Mouse (Mus musculus): ENCODE results near the gene Ilf3. TPM values are rescaled to one million over a fixed set of nuclear protein-coding genes. Genes with fewer than 3 reads are reported as not detected.
A peak's percentile ranks its signal among the peaks of the same experiment; 100 is the strongest.

The Ilf3 gene
- total RNA-seq, 1 experiment: 159 TPM

DNA sequence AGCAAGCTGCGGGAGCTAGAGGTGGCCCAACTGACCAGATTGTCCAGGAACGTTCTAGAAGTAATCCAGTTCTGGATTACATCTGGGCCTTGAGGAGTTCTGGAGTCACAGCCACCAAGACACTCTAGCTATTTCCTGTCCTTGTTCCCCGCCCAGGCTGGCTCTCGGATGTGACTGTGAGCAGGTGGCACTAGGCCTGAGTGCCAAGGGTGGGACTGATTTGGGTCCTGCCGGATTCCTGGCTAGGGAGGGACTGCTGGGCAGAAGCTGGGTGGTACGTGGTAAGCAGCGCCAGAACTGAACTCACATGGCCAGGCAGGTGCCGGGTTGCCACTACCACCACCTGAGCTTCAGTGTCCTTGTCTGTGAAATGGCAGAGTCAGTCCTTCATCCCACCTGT, 83.7 kb downstream of the Ilf3 start:
- DNase-seq (ENCODE audit: low read depth, low spot score): no peak
- Histone ChIP-seq H3K4me1 (ENCODE audit: control insufficient read depth in 2 of 2, insufficient read depth in 2 of 2, low read length in 2 of 2, poor library complexity in 1 of 2) (peaks cover 6 to 32% of the 10 kb centered on the region in 2 experiments; a peak in 3 of 4 replicates), H3K36me3 (ENCODE audit: control insufficient read depth, insufficient read depth, low read length, poor library complexity, severe bottlenecking) (no peaks in the 10 kb centered on the region), H3K9ac (ENCODE audit: insufficient read depth, low read depth, low read length, poor library complexity, severe bottlenecking) (no peak overlapping the region), H3K4me3 (ENCODE audit: insufficient read depth in 1 of 2, low read depth in 1 of 2, low read length in 2 of 2, poor library complexity in 1 of 2, severe bottlenecking in 1 of 2) (no peak overlapping the region), H3K9me3 (ENCODE audit: control insufficient read depth, insufficient read depth, low read depth, low read length) (no peaks in the 10 kb centered on the region), H3K27ac (ENCODE audit: insufficient read depth, low read depth, low read length, poor library complexity, severe bottlenecking) (no peak overlapping the region)
- TF ChIP-seq CHD2 (IDR thresholded peaks at IDR 0.05; ENCODE audit: low read depth, low read length) (no peak), ZNF384 (IDR thresholded peaks at IDR 0.05; ENCODE audit: low read depth, low read length) (no peak)
- in situ Hi-C loops (cut with MboI; ENCODE audit: low sequenced_read_pairs in 2 of 2, unreplicated experiment in 2 of 2): no loop called here

DNA sequence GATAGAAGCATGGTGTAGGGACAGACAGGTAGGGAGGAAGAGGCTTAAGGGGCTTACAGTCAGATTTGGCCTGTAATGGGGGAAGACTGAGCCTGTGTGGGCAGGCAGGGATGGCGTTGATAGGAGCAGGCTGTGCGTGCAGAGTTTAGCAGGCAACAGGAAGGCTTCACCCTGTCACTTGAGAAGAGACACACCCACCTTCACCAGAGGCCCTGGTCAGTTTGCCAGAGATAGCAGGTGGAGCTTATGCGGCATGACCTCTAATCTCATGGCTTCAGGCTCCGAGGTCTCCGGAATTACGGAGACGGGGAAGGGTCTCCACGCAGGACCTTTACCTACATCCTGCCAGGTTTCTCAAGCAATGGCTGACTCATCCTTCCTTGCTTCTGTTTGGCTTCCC, 84.2 kb downstream of the Ilf3 start:
- in situ Hi-C loops (cut with MboI; ENCODE audit: low sequenced_read_pairs in 2 of 2, unreplicated experiment in 2 of 2): no loop called here
- no peak overlapping the region; the same call in 1 of the 2 replicates for H3K27ac ChIP-seq (ENCODE audit: insufficient read depth, low read depth, low read length, poor library complexity, severe bottlenecking)
- H3K4me3 ChIP-seq (ENCODE audit: insufficient read depth in 1 of 2, low read depth in 1 of 2, low read length in 2 of 2, poor library complexity in 1 of 2, severe bottlenecking in 1 of 2): no peak overlapping the region
- H3K36me3 ChIP-seq (ENCODE audit: control insufficient read depth, insufficient read depth, low read length, poor library complexity, severe bottlenecking): no peaks in the 10 kb centered on the region
- H3K9ac ChIP-seq (ENCODE audit: insufficient read depth, low read depth, low read length, poor library complexity, severe bottlenecking): no peak overlapping the region
- H3K4me1 ChIP-seq (ENCODE audit: control insufficient read depth in 2 of 2, insufficient read depth in 2 of 2, low read length in 2 of 2, poor library complexity in 1 of 2): peaks cover 7 to 31% of the 10 kb centered on the region in 2 experiments; a peak in 3 of 4 replicates
- no peak for DNase-seq (ENCODE audit: low read depth, low spot score)
- TF ChIP-seq CHD2 (IDR thresholded peaks at IDR 0.05; ENCODE audit: low read depth, low read length) (no peak), HCFC1 (IDR thresholded peaks at IDR 0.05; ENCODE audit: borderline replicate concordance, insufficient read depth, low read length) (no peak), ZC3H11A (IDR thresholded peaks at IDR 0.05; ENCODE audit: borderline replicate concordance, low read depth, low read length) (no peak), ZNF384 (IDR thresholded peaks at IDR 0.05; ENCODE audit: low read depth, low read length) (no peak), MAFK (IDR thresholded peaks at IDR 0.05; ENCODE audit: insufficient read depth, low read depth, low read length) (no peak)
- H3K9me3 ChIP-seq (ENCODE audit: control insufficient read depth, insufficient read depth, low read depth, low read length): no peaks in the 10 kb centered on the region

DNA sequence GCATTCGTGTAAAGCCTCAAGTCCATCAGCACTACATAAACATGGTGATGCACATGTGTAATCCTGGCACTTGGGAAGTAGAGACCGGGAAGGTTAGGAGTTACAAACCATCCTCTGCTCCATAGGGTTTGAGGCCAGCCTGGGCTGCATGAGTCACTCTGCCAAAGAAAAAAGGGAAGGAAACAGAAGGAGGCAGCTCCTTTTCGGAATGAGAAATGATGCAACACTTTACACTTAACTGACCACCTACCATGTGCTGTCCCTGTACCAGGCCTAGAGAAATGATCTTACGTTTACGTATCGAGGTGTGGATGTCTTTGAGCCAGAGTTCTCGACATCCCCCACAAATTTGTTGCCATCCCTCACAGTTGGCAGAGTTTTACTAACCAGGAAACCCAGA, 85.3 kb downstream of the Ilf3 start:
- Histone ChIP-seq H3K27ac (ENCODE audit: insufficient read depth, low read depth, low read length, poor library complexity, severe bottlenecking) (no peak overlapping the region; the same call in 1 of the 2 replicates), H3K4me3 (ENCODE audit: insufficient read depth in 1 of 2, low read depth in 1 of 2, low read length in 2 of 2, poor library complexity in 1 of 2, severe bottlenecking in 1 of 2) (no peak overlapping the region), H3K9ac (ENCODE audit: insufficient read depth, low read depth, low read length, poor library complexity, severe bottlenecking) (no peak overlapping the region), H3K4me1 (ENCODE audit: control insufficient read depth in 2 of 2, insufficient read depth in 2 of 2, low read length in 2 of 2, poor library complexity in 1 of 2) (peaks cover 10 to 25% of the 10 kb centered on the region in 2 experiments; a peak in 3 of 4 replicates), H3K9me3 (ENCODE audit: control insufficient read depth, insufficient read depth, low read depth, low read length) (no peaks in the 10 kb centered on the region), H3K36me3 (ENCODE audit: control insufficient read depth, insufficient read depth, low read length, poor library complexity, severe bottlenecking) (no peaks in the 10 kb centered on the region)
- no peak for TF ChIP-seq HCFC1 (IDR thresholded peaks at IDR 0.05; ENCODE audit: borderline replicate concordance, insufficient read depth, low read length)
- TF ChIP-seq ZC3H11A (IDR thresholded peaks at IDR 0.05; ENCODE audit: borderline replicate concordance, low read depth, low read length): no peak
- no peak for TF ChIP-seq MAFK (IDR thresholded peaks at IDR 0.05; ENCODE audit: insufficient read depth, low read depth, low read length)
- no peak for TF ChIP-seq CHD2 (IDR thresholded peaks at IDR 0.05; ENCODE audit: low read depth, low read length)
- TF ChIP-seq ZNF384 (IDR thresholded peaks at IDR 0.05; ENCODE audit: low read depth, low read length): no peak
- in situ Hi-C loops (cut with MboI; ENCODE audit: low sequenced_read_pairs in 2 of 2, unreplicated experiment in 2 of 2): no loop called here
- no peak for DNase-seq (ENCODE audit: low read depth, low spot score)

DNA sequence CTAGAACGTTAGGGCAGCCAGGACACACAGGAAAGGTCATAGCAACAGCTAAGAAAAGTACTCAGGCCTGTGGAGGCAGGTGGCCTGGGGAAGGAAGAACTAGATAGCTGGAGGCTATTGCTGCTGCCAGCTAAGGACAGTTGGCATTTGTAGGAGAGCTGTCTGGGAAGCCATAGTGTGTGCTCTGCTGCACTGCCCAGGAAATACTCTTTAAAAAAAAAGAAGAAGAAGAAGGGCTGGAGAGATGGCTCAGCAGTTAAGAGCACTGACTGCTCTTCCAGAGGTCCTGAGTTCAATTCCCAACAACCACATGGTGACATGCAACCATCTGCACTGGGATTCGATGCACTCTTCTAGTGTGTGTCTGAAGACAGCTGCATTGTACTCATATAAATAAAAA, 85.8 kb downstream of the Ilf3 start:
- no peak overlapping the region; the same call in 1 of the 2 replicates for H3K27ac ChIP-seq (ENCODE audit: insufficient read depth, low read depth, low read length, poor library complexity, severe bottlenecking)
- no peak for DNase-seq (ENCODE audit: low read depth, low spot score)
- H3K9ac ChIP-seq (ENCODE audit: insufficient read depth, low read depth, low read length, poor library complexity, severe bottlenecking): no peak overlapping the region
- H3K9me3 ChIP-seq (ENCODE audit: control insufficient read depth, insufficient read depth, low read depth, low read length): no peaks in the 10 kb centered on the region
- H3K4me1 ChIP-seq (ENCODE audit: control insufficient read depth in 2 of 2, insufficient read depth in 2 of 2, low read length in 2 of 2, poor library complexity in 1 of 2): peaks cover 11 to 28% of the 10 kb centered on the region in 2 experiments; a peak in 3 of 4 replicates
- H3K4me3 ChIP-seq (ENCODE audit: insufficient read depth in 1 of 2, low read depth in 1 of 2, low read length in 2 of 2, poor library complexity in 1 of 2, severe bottlenecking in 1 of 2): no peak overlapping the region
- TF ChIP-seq ZNF384 (IDR thresholded peaks at IDR 0.05; ENCODE audit: low read depth, low read length): no peak
- no peak for TF ChIP-seq ZC3H11A (IDR thresholded peaks at IDR 0.05; ENCODE audit: borderline replicate concordance, low read depth, low read length)
- TF ChIP-seq MAFK (IDR thresholded peaks at IDR 0.05; ENCODE audit: insufficient read depth, low read depth, low read length): no peak
- TF ChIP-seq HCFC1 (IDR thresholded peaks at IDR 0.05; ENCODE audit: borderline replicate concordance, insufficient read depth, low read length): no peak
- TF ChIP-seq CHD2 (IDR thresholded peaks at IDR 0.05; ENCODE audit: low read depth, low read length): no peak
- no peaks in the 10 kb centered on the region for H3K36me3 ChIP-seq (ENCODE audit: control insufficient read depth, insufficient read depth, low read length, poor library complexity, severe bottlenecking)
- in situ Hi-C loops (cut with MboI; ENCODE audit: low sequenced_read_pairs in 2 of 2, unreplicated experiment in 2 of 2): no loop called here

DNA sequence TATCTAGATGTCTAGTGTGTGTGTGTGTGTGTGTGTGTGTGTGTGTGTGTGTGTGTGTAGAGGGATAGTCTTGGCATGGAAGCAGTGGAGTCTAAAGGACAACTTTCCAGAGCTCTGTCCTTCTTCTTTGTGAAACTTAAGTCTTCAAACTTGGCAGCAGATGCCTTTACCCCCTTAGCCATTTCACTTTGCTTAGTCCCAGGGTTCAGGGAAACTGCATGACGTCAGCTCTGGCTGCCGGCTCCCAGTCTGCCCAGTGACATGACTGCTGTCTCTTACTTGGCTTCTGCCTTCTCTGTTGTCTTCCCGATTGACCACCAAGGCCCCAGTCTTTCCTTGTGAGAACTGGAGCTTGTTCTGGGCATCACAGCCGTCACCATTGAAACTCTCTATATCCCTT, 86.9 kb downstream of the Ilf3 start:
- Histone ChIP-seq H3K36me3 (ENCODE audit: control insufficient read depth, insufficient read depth, low read length, poor library complexity, severe bottlenecking) (no peaks in the 10 kb centered on the region), H3K4me3 (ENCODE audit: insufficient read depth in 1 of 2, low read depth in 1 of 2, low read length in 2 of 2, poor library complexity in 1 of 2, severe bottlenecking in 1 of 2) (no peak overlapping the region), H3K27ac (ENCODE audit: insufficient read depth, low read depth, low read length, poor library complexity, severe bottlenecking) (peak overlapping the region; percentile 95), H3K9ac (ENCODE audit: insufficient read depth, low read depth, low read length, poor library complexity, severe bottlenecking) (no peak overlapping the region), H3K4me1 (ENCODE audit: control insufficient read depth in 2 of 2, insufficient read depth in 2 of 2, low read length in 2 of 2, poor library complexity in 1 of 2) (peaks cover 12 to 33% of the 10 kb centered on the region in 2 experiments; a peak in 3 of 4 replicates), H3K9me3 (ENCODE audit: control insufficient read depth, insufficient read depth, low read depth, low read length) (no peaks in the 10 kb centered on the region)
- no peak for DNase-seq (ENCODE audit: low read depth, low spot score)
- TF ChIP-seq MAFK (IDR thresholded peaks at IDR 0.05; ENCODE audit: insufficient read depth, low read depth, low read length): no peak
- no peak for TF ChIP-seq ZC3H11A (IDR thresholded peaks at IDR 0.05; ENCODE audit: borderline replicate concordance, low read depth, low read length)
- no peak for TF ChIP-seq CHD2 (IDR thresholded peaks at IDR 0.05; ENCODE audit: low read depth, low read length)
- TF ChIP-seq ZNF384 (IDR thresholded peaks at IDR 0.05; ENCODE audit: low read depth, low read length): no peak
- TF ChIP-seq HCFC1 (IDR thresholded peaks at IDR 0.05; ENCODE audit: borderline replicate concordance, insufficient read depth, low read length): no peak
- in situ Hi-C loops (cut with MboI; ENCODE audit: low sequenced_read_pairs in 2 of 2, unreplicated experiment in 2 of 2): no loop called here

Other genes starting within 250 kb of the Ilf3 start
- gene Tyk2, start 236.6 kb upstream of the Ilf3 start, total RNA-seq (2012; rRNA removed): 16.8 and 20.9 TPM in 2 replicates
- gene Cdc37, start 217.9 kb upstream of the Ilf3 start, total RNA-seq (2012; rRNA removed): 118 and 165 TPM in 2 replicates
- gene Pde4a, start 202.2 kb upstream of the Ilf3 start, total RNA-seq (2012; rRNA removed): 3.2 and 4.9 TPM in 2 replicates
- gene Keap1, start 128.5 kb upstream of the Ilf3 start, total RNA-seq (2012; rRNA removed): 23.3 and 27.4 TPM in 2 replicates
- gene S1pr5, start 119.4 kb upstream of the Ilf3 start, total RNA-seq (2012; rRNA removed): 0.27 and 0.53 TPM in 2 replicates
- gene Atg4d, start 102.6 kb upstream of the Ilf3 start, total RNA-seq (2012; rRNA removed): 23.8 and 32.7 TPM in 2 replicates
- gene Kri1, start 79.9 kb upstream of the Ilf3 start, total RNA-seq (2012; rRNA removed): 81.6 and 108 TPM in 2 replicates
- gene Cdkn2d, start 76.5 kb upstream of the Ilf3 start, total RNA-seq (2012; rRNA removed): 9.6 and 12.7 TPM in 2 replicates
- 9.8 and 17.1 TPM in 2 replicates for gene Ap1m2, start 55.5 kb upstream of the Ilf3 start, total RNA-seq (2012; rRNA removed)
- 46.0 and 73.1 TPM in 2 replicates for gene Slc44a2, start 47.2 kb upstream of the Ilf3 start, total RNA-seq (2012; rRNA removed)
- gene Qtrt1, start 44.0 kb downstream of the Ilf3 start, total RNA-seq (2012; rRNA removed): 62.7 and 100 TPM in 2 replicates
- gene Dnm2, start 57.0 kb downstream of the Ilf3 start, total RNA-seq (2012; rRNA removed): 56.3 and 69.6 TPM in 2 replicates
- 133 and 191 TPM in 2 replicates for gene Tmed1, start 142.4 kb downstream of the Ilf3 start, total RNA-seq (2012; rRNA removed)
- not detected in 2 replicates for gene AB124611, start 158.3 kb downstream of the Ilf3 start, total RNA-seq (2012; rRNA removed)
- 60.0 and 67.3 TPM in 2 replicates for gene Carm1, start 179.0 kb downstream of the Ilf3 start, total RNA-seq (2012; rRNA removed)
- 22.6 and 24.7 TPM in 2 replicates for gene Timm29, start 224.9 kb downstream of the Ilf3 start, total RNA-seq (2012; rRNA removed)
- 22.8 and 23.6 TPM in 2 replicates for gene Yipf2, start 225.0 kb downstream of the Ilf3 start, total RNA-seq (2012; rRNA removed)
- 104 and 122 TPM in 2 replicates for gene Smarca4, start 248.3 kb downstream of the Ilf3 start, total RNA-seq (2012; rRNA removed)